ENCODE assay signal across 13 mouse cellular contexts in genomic region chr2:61751286-61751685, GRCm38 (mm10). TPM values are rescaled to one million over a fixed set of nuclear protein-coding genes. Genes with fewer than 3 reads are reported as not detected.
"Had no signal": no experiment of that assay in that cellular context is flagged by ENCODE, and none has a peak within 500 bp of the region (broad histone marks: within the 10 kb centered on the region; RNA-seq: fewer than 3 reads in every experiment).

No protein-coding gene starts in this region.

- H3K36me3 ChIP-seq: limb, embryonic 10.5 days; liver, embryonic 15.5 days; midbrain, embryonic 12.5 days had no signal

- H3K27ac ChIP-seq: layer of hippocampus, adult 2 months; limb, embryonic 10.5 days; liver, embryonic 15.5 days; midbrain, embryonic 12.5 days; stomach, postnatal 0 days had no signal

- H3K4me1 ChIP-seq: midbrain, embryonic 12.5 days had no signal

- ATAC-seq: lung, postnatal 0 days had no signal

- H3K9ac ChIP-seq: liver, embryonic 15.5 days; midbrain, embryonic 12.5 days had no signal

- H3K27me3 ChIP-seq: liver, embryonic 15.5 days; midbrain, embryonic 12.5 days had no signal

- H3K9me3 ChIP-seq: limb, embryonic 10.5 days; liver, embryonic 15.5 days; midbrain, embryonic 12.5 days had no signal

- DNase-seq: kidney, postnatal 10 days; kidney, postnatal 4 days; lung, adult 2 months; lung, postnatal 36 days; thymus, postnatal 4 days had no signal

- H3K4me3 ChIP-seq: layer of hippocampus, adult 2 months; limb, embryonic 10.5 days; liver, embryonic 15.5 days; midbrain, embryonic 12.5 days; myocyte had no signal

- H3K4me2 ChIP-seq: liver, embryonic 11.5 days; liver, embryonic 15.5 days; midbrain, embryonic 12.5 days had no signal

RNA-seq across cellular contexts. Expression of gene Tbr1, which starts 51.4 kb away (rescaled TPM):
- polyA plus RNA-seq: stomach, postnatal 0 days had no signal
